Mouse (Mus musculus) C2C12 (cell line): ENCODE results near the gene Tmx1. TPM values are rescaled to one million over a fixed set of nuclear protein-coding genes. Genes with fewer than 3 reads are reported as not detected.

Experiments
- H3K27me3 ChIP-seq: one replicate; pipeline ENCODE4 v1.6.1; 2011; ENCODE audit not compliant: control insufficient read depth, insufficient read depth, insufficient read length
- H3K36me3 ChIP-seq: one replicate; pipeline ENCODE4 v1.6.1; 2011; ENCODE audit not compliant: control insufficient read depth, insufficient read depth
- H3K4me3 ChIP-seq: one replicate; pipeline ENCODE4 v1.5.1; 2011; ENCODE audit warnings: mild to moderate bottlenecking, control low read depth; ENCODE audit not compliant: poor library complexity, insufficient read depth, severe bottlenecking
- H3K79me2 ChIP-seq: one replicate; pipeline ENCODE4 v1.6.1; 2011; ENCODE audit not compliant: control insufficient read depth, insufficient read depth
- H3K79me3 ChIP-seq: one replicate; pipeline ENCODE4 v1.6.1; 2011; ENCODE audit warnings: low read depth, control low read depth
- H3ac ChIP-seq: one replicate; pipeline ENCODE3; 2011; ENCODE audit warnings: low read depth; ENCODE audit not compliant: control insufficient read depth, insufficient read length
- CEBPB ChIP-seq: IDR thresholded peaks from one replicate; pipeline ENCODE4 v1.6.1; 2011; ENCODE audit warnings: low read depth, mild to moderate bottlenecking, control low read depth, moderate library complexity
- CTCF ChIP-seq: IDR thresholded peaks from one replicate; pipeline ENCODE4 v1.5.1; 2011; ENCODE audit not compliant: control insufficient read depth, insufficient read depth, insufficient read length
- FOSL1 ChIP-seq: IDR thresholded peaks from one replicate; pipeline ENCODE4 v1.8.0; 2011; ENCODE audit warnings: mild to moderate bottlenecking, low read length; ENCODE audit not compliant: poor library complexity, insufficient read depth, severe bottlenecking
- MAX ChIP-seq: IDR thresholded peaks from one replicate; pipeline ENCODE4 v1.6.1; 2011; ENCODE audit warnings: mild to moderate bottlenecking, control low read depth
- MYOD1 ChIP-seq: IDR thresholded peaks from one replicate; pipeline ENCODE4 v1.6.1; 2011; ENCODE audit warnings: low read depth; ENCODE audit not compliant: control insufficient read depth, insufficient read length
- MYOG ChIP-seq: IDR thresholded peaks from one replicate; pipeline ENCODE4 v1.6.1; 2011; ENCODE audit not compliant: control insufficient read depth, insufficient read length; ENCODE audit errors: extremely low read depth
- USF1 ChIP-seq: IDR thresholded peaks from one replicate; pipeline ENCODE4 v1.6.1; 2011; ENCODE audit warnings: low read depth, mild to moderate bottlenecking, control low read depth, moderate library complexity
- polyA plus RNA-seq: library from polyadenylated mRNA; unstranded; fragments of >200 nt; fragmentation: generic; extraction: Trizol; gene quantifications from one replicate; pipeline ENCODE4 v1.2.1, GENCODE M21; 2012; ENCODE audit warnings: missing spikeins

Tmx1 gene
- polyA plus RNA-seq, 1 experiment: 23.2 TPM

DNA sequence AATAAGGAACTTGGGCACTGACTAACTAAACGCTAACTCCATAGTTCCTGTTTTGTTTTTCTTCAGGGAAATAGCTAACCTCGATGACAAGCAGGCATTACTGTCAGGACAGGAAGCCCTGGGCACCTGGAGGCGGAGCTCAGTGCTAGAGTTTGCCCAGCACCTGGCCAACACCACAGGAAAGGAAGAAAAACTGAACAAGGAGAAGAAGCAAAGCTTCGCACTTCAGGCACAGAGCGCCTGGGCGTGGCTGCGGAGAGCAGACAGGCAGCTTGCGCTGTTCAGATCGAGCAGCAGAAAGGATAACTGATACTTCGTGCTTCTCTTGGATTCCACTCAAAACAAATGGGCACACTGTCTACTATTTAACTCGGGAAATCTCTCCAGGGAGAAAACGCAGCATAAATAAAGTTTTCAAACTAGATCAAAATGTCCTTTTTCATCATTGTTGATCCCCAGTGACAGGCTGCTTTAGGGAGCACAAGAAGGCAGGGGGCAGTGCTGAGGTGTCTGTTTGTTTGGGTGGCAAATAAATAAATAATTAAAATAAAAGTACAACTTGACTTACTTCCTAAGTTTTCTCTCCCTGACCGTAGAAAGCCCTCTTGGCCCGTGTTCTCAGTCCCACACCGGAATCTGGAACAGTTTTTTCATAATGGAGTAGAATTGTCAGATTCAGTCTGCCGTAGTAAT lies 24.1 kb downstream of the Tmx1 start:
- H3K27me3 ChIP-seq: no peaks in the 10 kb centered on the region
- H3ac ChIP-seq: no peak overlapping the region
- H3K79me3 ChIP-seq: no peaks in the 10 kb centered on the region
- H3K4me3 ChIP-seq: no peak overlapping the region
- no peaks in the 10 kb centered on the region for H3K79me2 ChIP-seq
- TF ChIP-seq USF1: no peak
- no peak for TF ChIP-seq CTCF
- TF ChIP-seq FOSL1: no peak
- TF ChIP-seq MYOG: no peak
- no peak for TF ChIP-seq MAX
- TF ChIP-seq MYOD1: no peak
- TF ChIP-seq CEBPB: no peak
- H3K36me3 ChIP-seq: no peaks in the 10 kb centered on the region

DNA sequence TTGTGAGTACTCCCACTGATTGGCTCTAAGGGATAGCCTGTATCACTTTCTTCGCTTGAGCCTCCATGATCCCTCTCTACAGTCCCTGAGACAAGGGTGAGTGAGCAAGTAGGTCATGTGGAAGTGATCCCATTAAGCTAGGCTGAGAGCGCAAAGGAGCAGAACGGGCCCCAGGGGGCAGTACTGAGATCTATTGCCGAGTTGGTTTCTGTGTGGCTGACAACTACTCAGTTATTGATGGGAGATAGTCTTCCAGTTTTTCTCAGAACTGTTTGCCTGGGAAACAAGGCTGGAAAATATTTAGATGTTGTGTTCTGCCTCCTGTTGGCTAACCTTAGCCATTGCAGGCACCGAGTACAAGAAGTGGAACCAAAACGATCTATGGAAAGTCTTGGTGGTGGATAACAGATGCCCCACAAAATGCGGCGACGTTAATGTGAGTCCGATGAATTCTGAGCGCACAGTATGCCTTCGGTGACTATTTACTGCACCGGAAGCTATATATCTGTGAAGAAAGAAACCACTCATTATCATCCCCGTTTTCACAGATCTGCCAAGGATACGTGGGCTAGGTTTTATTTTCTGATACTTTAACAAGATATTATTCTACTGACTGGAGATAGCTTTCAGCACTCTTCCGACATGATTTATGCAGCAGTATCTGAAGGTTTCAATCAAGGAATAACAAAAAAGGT lies 24.8 kb downstream of the Tmx1 start:
- no peak for TF ChIP-seq MAX
- TF ChIP-seq CEBPB: no peak
- no peak for TF ChIP-seq MYOG
- no peak for TF ChIP-seq FOSL1
- TF ChIP-seq MYOD1: no peak
- no peak for TF ChIP-seq CTCF
- no peak for TF ChIP-seq USF1
- no peaks in the 10 kb centered on the region for H3K79me2 ChIP-seq
- no peaks in the 10 kb centered on the region for H3K79me3 ChIP-seq
- H3K27me3 ChIP-seq: no peaks in the 10 kb centered on the region
- H3ac ChIP-seq: no peak overlapping the region
- H3K4me3 ChIP-seq: no peak overlapping the region
- H3K36me3 ChIP-seq: no peaks in the 10 kb centered on the region

DNA sequence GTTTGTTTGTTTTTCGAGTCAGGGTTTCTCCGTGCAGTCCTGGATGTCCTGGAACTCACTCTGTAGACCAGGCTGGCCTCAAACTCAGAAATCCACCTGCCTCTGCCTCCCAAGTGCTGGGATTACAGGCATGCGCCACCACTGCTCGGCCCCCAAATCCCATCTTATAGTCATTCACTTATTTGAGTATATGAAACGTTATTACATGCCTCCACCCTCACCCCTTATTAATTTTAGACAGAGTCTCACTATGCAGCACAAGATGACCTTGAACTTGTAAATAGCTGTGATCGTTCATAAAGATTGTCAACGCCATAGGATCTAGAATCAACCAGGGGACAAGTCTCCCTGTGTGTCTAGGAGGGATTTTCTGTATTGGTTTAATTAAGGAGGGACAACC lies 33.1 kb downstream of the Tmx1 start:
- Histone ChIP-seq H3K79me3 (no peaks in the 10 kb centered on the region), H3K27me3 (no peaks in the 10 kb centered on the region), H3K36me3 (no peaks in the 10 kb centered on the region), H3K79me2 (no peaks in the 10 kb centered on the region), H3ac (no peak overlapping the region), H3K4me3 (no peak overlapping the region)
- TF ChIP-seq MYOG (no peak), FOSL1 (no peak), MAX (no peak), CTCF (no peak)

DNA sequence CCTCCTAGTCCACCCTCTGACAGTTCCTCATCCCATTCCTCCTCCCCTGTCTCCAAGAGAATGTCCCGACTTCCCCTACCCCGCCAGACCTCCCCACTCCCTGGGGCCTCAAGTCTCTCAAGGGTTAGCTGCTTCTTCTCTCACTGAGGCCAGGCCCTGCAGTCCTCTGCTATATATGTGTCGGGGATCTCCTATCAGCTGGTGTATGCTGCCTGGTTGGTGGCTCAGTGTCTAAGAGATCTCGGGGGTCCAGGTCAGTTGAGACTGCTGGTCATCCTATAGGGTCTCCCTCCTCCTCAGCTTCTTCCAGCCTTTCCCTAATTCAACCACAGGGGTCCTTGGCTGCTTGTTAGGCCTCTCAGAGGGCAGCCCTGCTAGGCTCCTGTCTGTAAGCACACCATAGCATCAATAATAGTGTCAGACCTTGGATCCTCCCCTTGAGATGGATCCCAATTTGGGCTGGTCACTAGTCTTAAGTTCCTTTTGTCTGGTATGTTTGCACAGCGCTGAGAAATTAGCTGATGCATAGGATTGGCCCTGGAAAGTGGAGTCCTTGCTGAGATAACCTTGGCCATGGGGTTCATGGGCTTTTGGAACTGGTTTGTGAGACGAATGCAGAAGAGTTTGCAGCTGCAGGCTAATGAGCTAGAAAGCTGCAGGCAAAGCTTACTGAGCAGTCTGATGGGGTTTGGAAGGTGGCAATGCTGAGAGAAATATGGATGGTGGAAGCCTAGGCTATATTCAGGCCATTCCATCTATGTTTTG lies 34.0 kb downstream of the Tmx1 start:
- no peak overlapping the region for H3ac ChIP-seq
- no peaks in the 10 kb centered on the region for H3K36me3 ChIP-seq
- no peak overlapping the region for H3K4me3 ChIP-seq
- H3K27me3 ChIP-seq: no peaks in the 10 kb centered on the region
- H3K79me3 ChIP-seq: no peaks in the 10 kb centered on the region
- no peak for TF ChIP-seq FOSL1
- TF ChIP-seq CEBPB: no peak
- TF ChIP-seq MAX: no peak
- no peak for TF ChIP-seq USF1
- no peak for TF ChIP-seq MYOD1
- TF ChIP-seq MYOG: no peak
- TF ChIP-seq CTCF: no peak
- H3K79me2 ChIP-seq: no peaks in the 10 kb centered on the region

DNA sequence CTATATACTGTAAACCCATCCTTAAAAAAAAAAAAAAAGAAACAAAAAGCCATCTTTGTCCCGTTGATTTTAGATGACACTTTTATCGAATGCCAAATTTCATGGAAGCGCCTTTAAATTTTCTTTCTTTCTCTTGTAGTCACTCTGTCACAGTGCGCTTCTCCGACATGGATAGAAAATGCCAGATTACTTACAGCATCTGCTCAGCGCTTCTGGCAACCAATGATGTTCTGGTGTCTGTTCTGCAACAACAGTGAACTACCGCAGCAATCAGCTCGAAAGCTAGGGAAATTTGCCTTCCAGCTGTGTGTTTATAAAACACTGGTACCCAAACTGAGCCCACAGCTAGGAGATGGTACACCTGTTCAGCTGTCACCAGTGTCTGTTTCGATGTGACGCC lies 39.5 kb downstream of the Tmx1 start:
- TF ChIP-seq MAX: no peak
- no peak for TF ChIP-seq FOSL1
- no peak for TF ChIP-seq CTCF
- no peak for TF ChIP-seq CEBPB
- TF ChIP-seq USF1: no peak
- TF ChIP-seq MYOD1: no peak
- TF ChIP-seq MYOG: no peak
- no peaks in the 10 kb centered on the region for H3K79me3 ChIP-seq

More for the DNA sequence above, 39.5 kb downstream of the Tmx1 start:
- Histone ChIP-seq H3K79me2 (no peaks in the 10 kb centered on the region), H3ac (no peak overlapping the region), H3K36me3 (no peaks in the 10 kb centered on the region), H3K4me3 (no peak overlapping the region), H3K27me3 (no peaks in the 10 kb centered on the region)
